10 mouse cellular contexts compared by ENCODE assay signal in the genomic region with DNA sequence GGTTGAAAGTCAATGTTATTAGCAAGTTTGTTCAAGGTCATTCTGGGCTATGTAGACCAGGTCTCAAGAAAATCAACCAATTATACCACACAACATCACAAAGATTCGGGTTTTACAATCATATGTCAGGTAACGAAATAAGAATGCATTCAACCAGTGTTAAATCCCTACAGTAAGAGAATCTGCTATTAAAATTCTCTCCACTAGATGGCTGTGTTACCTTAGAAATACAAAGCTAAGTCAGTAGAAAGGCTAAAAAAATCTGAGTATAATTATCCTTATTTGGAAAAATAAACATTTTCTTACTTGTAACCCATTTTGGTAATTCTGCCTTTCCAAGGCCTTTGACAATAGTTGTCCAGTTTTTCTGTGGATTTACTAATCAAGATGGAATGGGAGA. TPM values are rescaled to one million over a fixed set of nuclear protein-coding genes. Genes with fewer than 3 reads are reported as not detected.
A peak's percentile ranks its signal among the peaks of the same experiment; 100 is the strongest.
DNase-seq lines count a peak whose midpoint lies in the region; ATAC-seq lines count a peak whose summit lies in the region.
"Had no signal": no experiment of that assay in that cellular context is flagged by ENCODE, and none has a peak within 500 bp of the region (broad histone marks: within the 10 kb centered on the region; RNA-seq: fewer than 3 reads in every experiment).

No protein-coding gene starts in this region.

- H3K27ac ChIP-seq in heart, embryonic 11.5 days (ENCODE audit: low read depth, low read length), result no peak overlapping the region
- H3K27ac ChIP-seq: embryonic facial prominence, embryonic 12.5 days; stomach, embryonic 15.5 days had no signal

- no peaks in the 10 kb centered on the region for H3K36me3 ChIP-seq in heart, embryonic 11.5 days (ENCODE audit: control insufficient read depth, insufficient read depth, low read length)
- H3K36me3 ChIP-seq in splenic B cell, adult 2 months (ENCODE audit: control insufficient read depth, insufficient read depth, low read length, poor library complexity, severe bottlenecking), result no peaks in the 10 kb centered on the region
- H3K36me3 ChIP-seq: embryonic facial prominence, embryonic 12.5 days; stomach, embryonic 15.5 days had no signal

- H3K9me3 ChIP-seq in heart, embryonic 11.5 days (replicated peaks; ENCODE audit: control insufficient read depth, low read length), result no peaks in the 10 kb centered on the region
- H3K9me3 ChIP-seq: embryonic facial prominence, embryonic 12.5 days; stomach, embryonic 15.5 days had no signal

- no peak overlapping the region for H3K4me3 ChIP-seq in heart, embryonic 11.5 days (ENCODE audit: low read depth, low read length)
- H3K4me3 ChIP-seq: embryonic facial prominence, embryonic 12.5 days; stomach, embryonic 15.5 days had no signal

- H3K4me2 ChIP-seq in heart, embryonic 11.5 days, result no peak overlapping the region
- H3K4me2 ChIP-seq: embryonic facial prominence, embryonic 12.5 days; stomach, embryonic 15.5 days had no signal

- no peak for ATAC-seq in heart, embryonic 11.5 days (replicated peaks; ENCODE audit: insufficient number of reproducible peaks, low FRiP score, low TSS enrichment)
- ATAC-seq in common myeloid progenitor, adult 5-6 weeks (replicated peaks; ENCODE audit: low read depth, poor library complexity, severe bottlenecking), result peak; percentile 66; the same call in 1 of the 2 replicates

- WGBS in heart, embryonic 11.5 days (ENCODE audit: insufficient replicate concordance), result 36% methylated on average over 2 of the region's 2 CpGs

- no peaks in the 10 kb centered on the region for H3K4me1 ChIP-seq in heart, embryonic 11.5 days (ENCODE audit: control insufficient read depth, insufficient read depth, low read length)
- H3K4me1 ChIP-seq: embryonic facial prominence, embryonic 12.5 days; stomach, embryonic 15.5 days had no signal

- no peaks in the 10 kb centered on the region for H3K27me3 ChIP-seq in heart, embryonic 11.5 days (ENCODE audit: control insufficient read depth, insufficient read depth, low read length)
- no peaks in the 10 kb centered on the region for H3K27me3 ChIP-seq in splenic B cell, adult 2 months (ENCODE audit: control insufficient read depth, insufficient read depth, low read length, poor library complexity, severe bottlenecking)
- H3K27me3 ChIP-seq: embryonic facial prominence, embryonic 12.5 days; stomach, embryonic 15.5 days had no signal

- DNase-seq in heart, adult 8-10 months (ENCODE audit: low spot score), result peak; percentile 31
- DNase-seq in lung, postnatal 36 days, result peak; percentile 3
- no peak for DNase-seq in lung, adult 18-20 months
- peak; percentile 40 for DNase-seq in splenic B cell, adult 2 months (ENCODE audit: low read depth, low spot score)
- DNase-seq in urinary bladder, postnatal 10 days (ENCODE audit: low spot score), result no peak
- no peak for DNase-seq in left cerebral cortex, adult 18-20 months (ENCODE audit: low spot score in 2 of 2)

- no peak overlapping the region for H3K9ac ChIP-seq in heart, embryonic 11.5 days (ENCODE audit: low read depth, low read length)
- H3K9ac ChIP-seq: embryonic facial prominence, embryonic 12.5 days; stomach, embryonic 15.5 days had no signal

RNA-seq across cellular contexts. Expression of a gene that starts 23.2 kb away (rescaled TPM):
- total RNA-seq in heart, adult 8-10 months (2022), result 1 to 10 TPM; 8.5 to 9.4 (median 8.8) TPM
- 12.6 and 16.2 TPM in 2 replicates for polyA plus RNA-seq in heart, embryonic 11.5 days (2014; fragmentation: Nextera tagmentation; extraction: Ambion mirVana)
- total RNA-seq in common myeloid progenitor, adult 5-6 weeks (2017), result 19.3 and 29.5 TPM in 2 replicates
- 10 to 100 TPM in 1 of 2 experiments, 1 to 10 TPM in 1; 9.9 to 11.9 TPM for total RNA-seq in left cerebral cortex, adult 18-20 months (2021)

RNA-seq across cellular contexts. Expression of a gene that starts 41.5 kb away (rescaled TPM):
- 1 to 10 TPM in 1 of 4 experiments, under 1 TPM in 3; 0.49 to 1.8 (median 0.90) TPM for total RNA-seq in heart, adult 8-10 months (2022)
- 57.2 and 59.2 TPM in 2 replicates for polyA plus RNA-seq in heart, embryonic 11.5 days (2014; fragmentation: Nextera tagmentation; extraction: Ambion mirVana)
- total RNA-seq in common myeloid progenitor, adult 5-6 weeks (2017), result 36.2 and 48.4 TPM in 2 replicates
- under 1 TPM; 0.91 to 0.98 TPM for total RNA-seq in left cerebral cortex, adult 18-20 months (2021)

Comparison
In these comparisons a context has a peak if more than half of its experiments do, and no peak if none do; other contexts are left out.
1. DNase-seq: peak in heart, adult 8-10 months (single experiment), lung, postnatal 36 days (single experiment) and splenic B cell, adult 2 months (single experiment); none in lung, adult 18-20 months (0 of 2), urinary bladder, postnatal 10 days (single experiment) and left cerebral cortex, adult 18-20 months (0 of 2).
2. RNA of a gene that starts 41.5 kb away (total RNA-seq): 36.2 to 48.4 TPM in common myeloid progenitor, adult 5-6 weeks; 0.91 to 0.98 TPM in left cerebral cortex, adult 18-20 months and 0.49 to 1.8 TPM in heart, adult 8-10 months; every median in the first group is over 10 times any median in the second.